Comparison of ENCODE assay signal across 8 mouse cellular contexts in the genomic region with DNA sequence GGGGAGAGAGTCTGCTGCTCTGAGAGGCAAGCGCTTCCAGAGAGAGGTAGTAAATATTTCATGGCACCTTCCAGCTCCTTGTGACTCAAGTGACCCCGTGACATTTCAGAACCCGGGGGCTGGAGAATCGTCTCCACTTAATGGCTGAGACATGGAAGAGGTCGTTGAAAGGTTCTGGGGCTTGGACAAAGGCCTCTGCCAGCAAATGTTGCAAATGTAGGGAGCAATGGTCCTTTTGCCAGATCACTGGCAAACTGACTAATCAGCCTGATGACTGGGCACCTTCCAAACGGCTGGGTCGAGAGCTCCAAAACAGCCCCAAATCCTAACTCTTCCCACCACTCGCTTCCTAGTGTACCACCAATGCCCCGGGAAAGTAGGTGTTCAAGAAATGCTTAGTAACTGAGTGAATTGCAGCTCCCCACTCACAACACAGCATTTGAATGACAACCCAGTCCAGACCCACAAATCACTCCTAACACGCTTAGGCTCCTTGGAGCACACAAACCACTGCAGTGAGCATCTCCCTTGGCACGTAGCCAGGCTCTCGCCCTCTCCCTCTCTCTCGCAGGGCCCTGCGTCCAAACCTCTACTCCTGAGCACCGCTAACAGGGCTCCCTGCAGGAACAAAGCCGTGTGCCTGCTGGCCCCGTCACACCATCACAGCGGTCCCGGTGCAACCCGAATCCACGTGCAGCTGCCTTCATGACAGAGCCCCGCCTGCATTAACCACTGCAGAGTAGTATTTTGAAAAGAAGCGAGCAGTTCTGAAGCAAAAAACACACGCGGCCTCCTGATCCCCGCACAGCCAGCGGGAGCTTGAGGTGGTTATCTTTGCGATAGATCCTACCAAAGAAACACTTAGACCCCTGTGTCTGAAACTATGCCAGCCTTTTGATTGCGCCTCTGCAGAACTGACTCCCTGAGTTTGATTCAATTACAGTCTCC. TPM values are rescaled to one million over a fixed set of nuclear protein-coding genes. Genes with fewer than 3 reads are reported as not detected.
DNase-seq lines count a peak whose midpoint lies in the region; ATAC-seq lines count a peak whose summit lies in the region.

No protein-coding gene starts in this region.

- H3K36me3 ChIP-seq in kidney, embryonic 16.5 days (ENCODE audit: insufficient read depth, low read length): no peaks in the 10 kb centered on the region
- no peaks in the 10 kb centered on the region for H3K36me3 ChIP-seq in forebrain, embryonic 13.5 days (ENCODE audit: poor library complexity, severe bottlenecking)
- no peaks in the 10 kb centered on the region for H3K36me3 ChIP-seq in midbrain, embryonic 15.5 days (replicated peaks)

- no peak for DNase-seq in kidney, adult 8-10 months
- peak; percentile 59 to 71 for DNase-seq in cerebellum, postnatal 14 days
- DNase-seq in urinary bladder, postnatal 25 days (ENCODE audit: low spot score): no peak
- no peak for DNase-seq in lung, postnatal 36 days
- no peak for DNase-seq in urinary bladder, postnatal 10 days (ENCODE audit: low spot score)

- peak overlapping the region; percentile 61 for H3K4me3 ChIP-seq in kidney, embryonic 16.5 days (ENCODE audit: low read length)
- H3K4me3 ChIP-seq in forebrain, embryonic 13.5 days: peak overlapping the region; percentile 67
- peak overlapping the region; percentile 59 for H3K4me3 ChIP-seq in midbrain, embryonic 15.5 days

- no peaks in the 10 kb centered on the region; the same call in 1 of the 2 replicates for H3K9me3 ChIP-seq in kidney, embryonic 16.5 days (ENCODE audit: low read length)
- H3K9me3 ChIP-seq in forebrain, embryonic 13.5 days (replicated peaks): no peaks in the 10 kb centered on the region
- no peaks in the 10 kb centered on the region for H3K9me3 ChIP-seq in midbrain, embryonic 15.5 days

- H3K4me2 ChIP-seq in kidney, embryonic 16.5 days (replicated peaks; ENCODE audit: low read depth, low read length): no peak overlapping the region
- peak overlapping the region; percentile 100 for H3K4me2 ChIP-seq in forebrain, embryonic 13.5 days
- peak overlapping the region; percentile 99 for H3K4me2 ChIP-seq in midbrain, embryonic 15.5 days

- peaks cover 58% of the 10 kb centered on the region for H3K27me3 ChIP-seq in kidney, embryonic 16.5 days (ENCODE audit: insufficient read depth, low read length)
- peaks cover 51% of the 10 kb centered on the region for H3K27me3 ChIP-seq in forebrain, embryonic 13.5 days
- H3K27me3 ChIP-seq in midbrain, embryonic 15.5 days (replicated peaks): peaks cover 39% of the 10 kb centered on the region

- WGBS in kidney, embryonic 16.5 days: 9% methylated on average over 29 of the region's 29 CpGs
- WGBS in forebrain, embryonic 13.5 days: 9% methylated on average over 29 of the region's 29 CpGs
- 9% methylated on average over 29 of the region's 29 CpGs for WGBS in midbrain, embryonic 15.5 days

- no peak overlapping the region for H3K27ac ChIP-seq in kidney, embryonic 16.5 days (ENCODE audit: low read length)
- H3K27ac ChIP-seq in forebrain, embryonic 13.5 days: no peak overlapping the region
- no peak overlapping the region for H3K27ac ChIP-seq in midbrain, embryonic 15.5 days

- ATAC-seq in kidney, embryonic 16.5 days (ENCODE audit: low FRiP score, low TSS enrichment): no peak
- ATAC-seq in forebrain, embryonic 13.5 days: no peak
- ATAC-seq in midbrain, embryonic 15.5 days (replicated peaks): no peak

- H3K4me1 ChIP-seq in kidney, embryonic 16.5 days (ENCODE audit: insufficient read depth, low read length): peaks cover 24% of the 10 kb centered on the region
- H3K4me1 ChIP-seq in forebrain, embryonic 13.5 days: peaks cover 42% of the 10 kb centered on the region
- H3K4me1 ChIP-seq in midbrain, embryonic 15.5 days: peaks cover 33% of the 10 kb centered on the region

- no peak overlapping the region for H3K9ac ChIP-seq in kidney, embryonic 16.5 days (replicated peaks; ENCODE audit: low read length)
- H3K9ac ChIP-seq in forebrain, embryonic 13.5 days: peak overlapping the region; percentile 81
- H3K9ac ChIP-seq in midbrain, embryonic 15.5 days: 0 out of 2 replicates have a peak overlapping the region, but pooled peaks have one; percentile 57

RNA-seq across cellular contexts. Expression of a gene that starts 2.0 kb away (rescaled TPM):
- polyA plus RNA-seq in kidney, embryonic 16.5 days (2015; fragmentation: Nextera tagmentation; extraction: Ambion mirVana): 1.3 TPM in 2 replicates
- polyA plus RNA-seq in forebrain, embryonic 13.5 days (2015; fragmentation: Nextera tagmentation; extraction: Ambion mirVana): 5.7 and 12.6 TPM in 2 replicates
- 5.2 and 6.0 TPM in 2 replicates for polyA plus RNA-seq in midbrain, embryonic 15.5 days (2015; fragmentation: Nextera tagmentation; extraction: Ambion mirVana)

RNA-seq across cellular contexts. Expression of a gene that starts 34.2 kb away (rescaled TPM):
- polyA plus RNA-seq in kidney, embryonic 16.5 days (2015; fragmentation: Nextera tagmentation; extraction: Ambion mirVana): 85.0 and 86.2 TPM in 2 replicates
- 23.5 and 25.9 TPM in 2 replicates for polyA plus RNA-seq in forebrain, embryonic 13.5 days (2015; fragmentation: Nextera tagmentation; extraction: Ambion mirVana)
- polyA plus RNA-seq in midbrain, embryonic 15.5 days (2015; fragmentation: Nextera tagmentation; extraction: Ambion mirVana): 28.9 and 29.8 TPM in 2 replicates

RNA-seq across cellular contexts. Expression of a gene that starts 43.5 kb away (rescaled TPM):
- 129 and 135 TPM in 2 replicates for polyA plus RNA-seq in kidney, embryonic 16.5 days (2015; fragmentation: Nextera tagmentation; extraction: Ambion mirVana)
- 102 and 112 TPM in 2 replicates for polyA plus RNA-seq in forebrain, embryonic 13.5 days (2015; fragmentation: Nextera tagmentation; extraction: Ambion mirVana)
- polyA plus RNA-seq in midbrain, embryonic 15.5 days (2015; fragmentation: Nextera tagmentation; extraction: Ambion mirVana): 93.6 and 94.4 TPM in 2 replicates

RNA-seq across cellular contexts. Expression of a gene that starts 57.4 kb away (rescaled TPM):
- 53.5 and 54.8 TPM in 2 replicates for polyA plus RNA-seq in kidney, embryonic 16.5 days (2015; fragmentation: Nextera tagmentation; extraction: Ambion mirVana)
- 44.8 and 49.9 TPM in 2 replicates for polyA plus RNA-seq in forebrain, embryonic 13.5 days (2015; fragmentation: Nextera tagmentation; extraction: Ambion mirVana)
- 35.1 and 38.2 TPM in 2 replicates for polyA plus RNA-seq in midbrain, embryonic 15.5 days (2015; fragmentation: Nextera tagmentation; extraction: Ambion mirVana)

Comparison
In these comparisons a context has a peak if more than half of its experiments do, and no peak if none do; other contexts are left out.
1. DNase-seq: peak in cerebellum, postnatal 14 days (2 of 2); none in kidney, adult 8-10 months (0 of 2), urinary bladder, postnatal 25 days (single experiment), lung, postnatal 36 days (single experiment) and urinary bladder, postnatal 10 days (single experiment).
2. Peak in every context shown above with its lines, with median percentiles within 50 percentile points of each other: H3K4me3 ChIP-seq.